Mouse (Mus musculus): ENCODE data around the gene P2rx3. TPM values are rescaled to one million over a fixed set of nuclear protein-coding genes. Genes with fewer than 3 reads are reported as not detected.

The P2rx3 gene
- polyA plus RNA-seq, 1 experiment from 2014 or later: 1.6 TPM

- H3K4me3 ChIP-seq (replicated peaks): no peak overlapping the region
- H3K9me3 ChIP-seq: no peaks in the 10 kb centered on the region
- H3K27ac ChIP-seq: no peak overlapping the region
- no peak for ATAC-seq (ENCODE audit: low FRiP score)
- 79% methylated on average over 5 of the region's 5 CpGs for WGBS
- H3K9ac ChIP-seq: no peak overlapping the region
- peaks cover 14% of the 10 kb centered on the region for H3K4me1 ChIP-seq
- H3K27me3 ChIP-seq: no peaks in the 10 kb centered on the region
- H3K4me2 ChIP-seq: no peak overlapping the region
- H3K36me3 ChIP-seq (replicated peaks): peaks cover 92% of the 10 kb centered on the region
Measured at GRCm38 (mm10) chr2:85056711-85057110, 19.4 kb upstream of the P2rx3 start.

DNA sequence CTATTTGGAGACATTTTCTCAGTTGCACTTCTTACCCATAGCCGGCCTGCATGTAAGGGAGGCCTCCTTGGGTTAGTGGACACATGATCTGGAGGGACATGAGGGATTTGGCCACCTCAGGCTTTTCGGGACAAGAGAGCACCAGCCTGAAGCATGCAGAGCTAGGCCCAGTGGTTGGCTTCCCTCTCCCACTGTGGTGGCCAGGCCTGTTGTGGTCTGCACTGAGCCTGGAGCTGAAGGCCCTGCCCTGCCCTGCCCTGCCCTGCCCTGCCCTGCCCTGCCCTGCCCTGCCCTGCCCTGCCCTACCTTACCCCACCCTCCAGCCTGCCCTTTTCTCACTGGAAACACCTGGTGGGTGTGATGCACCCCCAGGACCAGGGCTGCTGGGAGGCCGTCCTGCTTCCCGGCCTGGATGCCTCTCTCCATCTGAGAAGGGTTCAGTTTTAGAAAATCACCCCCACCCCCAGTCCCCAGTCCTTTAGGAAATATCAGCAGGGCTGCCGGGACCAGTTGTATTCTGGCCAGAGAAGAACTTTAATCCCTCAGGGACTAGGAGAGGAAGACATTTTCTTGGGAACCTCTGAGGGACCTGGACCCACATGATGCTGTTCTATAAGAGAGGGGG, 16.0 kb upstream of the P2rx3 start:
- H3K9ac ChIP-seq: no peak overlapping the region
- WGBS: 84% methylated on average over 5 of the region's 5 CpGs
- H3K36me3 ChIP-seq (replicated peaks): peaks cover 69% of the 10 kb centered on the region
- no peak for ATAC-seq (ENCODE audit: low FRiP score)
- H3K9me3 ChIP-seq: no peaks in the 10 kb centered on the region
- no peak overlapping the region for H3K27ac ChIP-seq
- no peak overlapping the region for H3K4me3 ChIP-seq (replicated peaks)
- no peak overlapping the region for H3K4me2 ChIP-seq
- no peaks in the 10 kb centered on the region for H3K27me3 ChIP-seq
- H3K4me1 ChIP-seq: peaks cover 27% of the 10 kb centered on the region

DNA sequence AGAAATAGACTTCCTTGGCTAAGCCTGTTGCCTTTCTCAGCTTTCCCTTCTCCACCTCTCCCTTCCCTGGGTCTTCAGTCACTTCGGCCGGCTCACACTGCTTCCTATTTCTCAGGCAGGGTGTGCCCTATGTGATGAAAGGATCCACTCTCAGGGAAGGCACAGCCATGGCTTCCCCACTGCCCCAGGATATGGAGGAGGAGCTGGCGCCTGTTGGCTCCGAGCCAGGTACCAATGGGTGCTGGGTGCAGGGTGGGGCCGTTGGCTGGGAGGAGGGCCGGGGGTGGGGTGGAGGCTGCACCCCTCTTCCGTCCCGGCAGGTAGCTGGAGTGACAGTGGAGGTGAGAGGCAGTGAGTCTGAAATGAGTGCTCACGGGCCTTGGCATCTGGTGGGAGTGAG, 13.5 kb upstream of the P2rx3 start:
- no peaks in the 10 kb centered on the region for H3K27me3 ChIP-seq
- H3K27ac ChIP-seq: peak overlapping the region; percentile 36; the same call in 1 of the 2 replicates
- peak overlapping the region; percentile 25 for H3K4me3 ChIP-seq (replicated peaks)
- peak overlapping the region; percentile 70 for H3K4me2 ChIP-seq
- no peak overlapping the region for H3K9ac ChIP-seq
- peaks cover 57% of the 10 kb centered on the region for H3K36me3 ChIP-seq (replicated peaks)
- peaks cover 37% of the 10 kb centered on the region for H3K4me1 ChIP-seq
- H3K9me3 ChIP-seq: no peaks in the 10 kb centered on the region
- WGBS: 54% methylated on average over 9 of the region's 9 CpGs
- ATAC-seq (ENCODE audit: low FRiP score): no peak

DNA sequence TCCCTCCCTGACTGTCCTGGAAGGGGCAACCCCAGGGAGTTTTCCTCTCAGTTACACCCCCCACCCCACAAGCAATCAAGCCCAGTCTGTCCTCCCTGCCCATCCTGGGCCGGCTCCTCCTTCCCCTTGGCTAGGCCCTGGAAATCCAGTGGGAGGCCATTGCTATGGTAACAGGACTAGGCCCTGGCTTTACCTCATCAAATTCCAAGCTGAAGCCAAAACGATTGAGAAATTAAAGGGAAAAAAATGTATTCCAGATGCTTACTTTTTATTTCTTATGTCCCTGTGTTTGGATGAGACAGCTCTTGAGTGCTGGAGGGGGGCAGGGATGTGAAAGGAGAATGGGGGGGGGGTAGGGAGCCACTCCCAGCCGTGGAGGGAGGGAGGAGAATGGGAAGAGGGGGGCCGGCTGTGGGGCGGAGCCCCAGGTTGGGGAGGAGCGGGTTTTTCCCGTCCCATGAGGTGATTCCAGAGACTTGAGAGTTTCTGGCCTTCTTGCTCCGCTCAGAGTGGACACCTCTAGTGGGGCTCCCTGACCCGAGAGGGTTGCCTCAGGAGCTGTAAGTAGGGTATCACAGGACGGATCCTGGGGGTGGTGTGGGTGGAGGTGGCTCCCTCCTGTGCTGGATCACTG, 12.9 kb upstream of the P2rx3 start:
- 11% methylated on average over 10 of the region's 10 CpGs for WGBS
- peak overlapping the region; percentile 25 for H3K4me3 ChIP-seq (replicated peaks)
- H3K4me1 ChIP-seq: peaks cover 37% of the 10 kb centered on the region
- 0 out of 2 replicates have a peak overlapping the region, but pooled peaks have one; percentile 29 for H3K9ac ChIP-seq
- H3K9me3 ChIP-seq: no peaks in the 10 kb centered on the region
- H3K27me3 ChIP-seq: no peaks in the 10 kb centered on the region
- peak overlapping the region; percentile 70 for H3K4me2 ChIP-seq
- peaks cover 57% of the 10 kb centered on the region for H3K36me3 ChIP-seq (replicated peaks)
- ATAC-seq (ENCODE audit: low FRiP score): peak; percentile 31; the same call in 1 of the 2 replicates
- H3K27ac ChIP-seq: peak overlapping the region; percentile 36; the same call in 1 of the 2 replicates

- no peak for ATAC-seq (ENCODE audit: low FRiP score)
- peaks cover 56% of the 10 kb centered on the region for H3K36me3 ChIP-seq (replicated peaks)
- no peaks in the 10 kb centered on the region for H3K9me3 ChIP-seq
- 69% methylated on average over 4 of the region's 4 CpGs for WGBS
- H3K4me3 ChIP-seq (replicated peaks): no peak overlapping the region
- H3K4me2 ChIP-seq: peak overlapping the region; percentile 70
- H3K27me3 ChIP-seq: no peaks in the 10 kb centered on the region
- H3K4me1 ChIP-seq: peaks cover 37% of the 10 kb centered on the region
- 0 out of 2 replicates have a peak overlapping the region, but pooled peaks have one; percentile 15 for H3K27ac ChIP-seq
- peak overlapping the region; percentile 76; the same call in 1 of the 2 replicates for H3K9ac ChIP-seq
Measured at GRCm38 (mm10) chr2:85049277-85049676, 12.0 kb upstream of the P2rx3 start.

DNA sequence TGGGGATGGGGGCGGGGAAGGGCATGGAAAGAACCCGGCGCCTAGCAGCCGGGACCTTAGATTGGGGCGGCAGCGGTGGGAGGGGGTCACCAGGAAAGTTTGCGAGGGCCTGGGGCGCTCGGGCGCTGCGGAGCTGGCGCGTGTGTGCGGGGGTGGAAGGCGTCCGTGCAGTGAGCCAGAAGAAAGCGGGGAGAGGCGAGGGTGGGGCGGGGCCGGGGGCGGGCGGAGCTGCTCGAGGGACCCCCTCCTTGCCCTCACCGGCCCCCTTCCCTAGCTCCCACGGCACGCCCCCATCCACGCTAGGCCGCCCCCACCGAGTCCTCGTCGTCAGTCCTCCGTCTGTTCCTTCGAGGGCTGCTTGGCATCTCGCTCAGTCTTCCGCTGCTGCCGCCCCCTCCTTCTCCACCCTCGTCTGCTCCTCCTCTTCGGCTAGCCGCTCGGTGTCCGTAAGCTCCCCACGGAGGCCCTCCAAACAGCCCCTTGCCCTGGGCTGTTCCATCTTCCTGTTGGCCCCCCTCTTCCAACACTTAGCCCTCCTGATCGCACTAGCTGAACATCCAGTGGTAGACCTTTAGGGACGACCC, 11.0 kb upstream of the P2rx3 start:
- peak overlapping the region; percentile 76 for H3K9ac ChIP-seq
- WGBS: under 1% methylated on average over 39 of the region's 44 CpGs
- H3K9me3 ChIP-seq: no peaks in the 10 kb centered on the region
- ATAC-seq (ENCODE audit: low FRiP score): peak; percentile 81
- peak overlapping the region; percentile 95 for H3K27ac ChIP-seq
- peak overlapping the region; percentile 73 for H3K4me3 ChIP-seq (replicated peaks)
- H3K36me3 ChIP-seq (replicated peaks): peaks cover 56% of the 10 kb centered on the region
- peaks cover 37% of the 10 kb centered on the region for H3K4me1 ChIP-seq
- peak overlapping the region; percentile 70 for H3K4me2 ChIP-seq
- H3K27me3 ChIP-seq: no peaks in the 10 kb centered on the region

DNA sequence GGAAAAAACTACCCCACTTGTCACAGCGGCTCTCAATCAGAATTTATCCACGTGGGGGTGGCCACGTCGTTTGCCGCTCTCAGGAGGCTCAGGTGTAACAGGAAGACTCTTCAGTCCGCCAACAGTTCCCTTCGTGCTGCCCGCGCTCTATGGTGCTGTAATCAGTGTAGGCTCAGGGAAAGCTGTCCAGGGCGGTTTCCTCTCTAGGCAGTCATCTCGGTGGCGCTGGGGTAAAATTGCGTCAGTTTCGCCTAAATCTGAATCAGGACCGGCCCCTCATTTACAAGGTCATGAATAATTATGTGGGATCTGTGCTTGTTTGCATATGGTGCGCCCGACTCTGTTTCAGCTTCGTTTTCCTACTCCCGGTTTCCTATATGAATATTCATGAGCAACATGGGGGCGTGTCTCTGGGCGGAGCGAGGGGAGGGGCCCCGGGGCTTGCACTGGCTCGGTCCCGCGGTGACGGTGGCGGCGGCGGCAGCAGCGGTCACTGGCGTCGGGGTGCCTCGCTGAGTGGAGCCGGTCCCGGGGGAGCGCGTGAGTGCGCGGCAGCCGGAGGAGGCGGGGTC, 10.4 kb upstream of the P2rx3 start, which contains the start of gene Tnks1bp1:
Tnks1bp1 (plus strand) TSS at position 427 of the 572 bp plus-strand sequence.
- peak within 1 kb of the TSS; percentile 76 for H3K9ac ChIP-seq
- peaks cover 56% of the 10 kb centered on the region for H3K36me3 ChIP-seq (replicated peaks)
- H3K4me1 ChIP-seq: peaks cover 37% of the 10 kb centered on the region
- H3K27ac ChIP-seq: peak within 1 kb of the TSS; percentile 95
- WGBS: 1% methylated on average over 42 of the region's 42 CpGs
- no peaks in the 10 kb centered on the region for H3K27me3 ChIP-seq
- H3K4me3 ChIP-seq (replicated peaks): peak within 1 kb of the TSS; percentile 73
- ATAC-seq (ENCODE audit: low FRiP score): peak; percentile 88
- no peaks in the 10 kb centered on the region for H3K9me3 ChIP-seq
- H3K4me2 ChIP-seq: peak within 1 kb of the TSS; percentile 70

GRCm38 (mm10) chr2:85047081-85047480, 9.8 kb upstream of the P2rx3 start:
- peaks cover 37% of the 10 kb centered on the region for H3K4me1 ChIP-seq
- H3K4me3 ChIP-seq (replicated peaks): peak overlapping the region; percentile 73
- H3K27ac ChIP-seq: peak overlapping the region; percentile 95
- no peak for ATAC-seq (ENCODE audit: low FRiP score)
- H3K4me2 ChIP-seq: peak overlapping the region; percentile 70
- H3K9ac ChIP-seq: peak overlapping the region; percentile 48
- H3K9me3 ChIP-seq: no peaks in the 10 kb centered on the region
- H3K27me3 ChIP-seq: no peaks in the 10 kb centered on the region
- H3K36me3 ChIP-seq (replicated peaks): peaks cover 56% of the 10 kb centered on the region
- 52% methylated on average over 10 of the region's 10 CpGs for WGBS

GRCm38 (mm10) chr2:85046222-85046621, 9.0 kb upstream of the P2rx3 start:
- ATAC-seq (ENCODE audit: low FRiP score): no peak
- WGBS: 68% methylated on average over 8 of the region's 8 CpGs
- no peak overlapping the region for H3K4me3 ChIP-seq (replicated peaks)
- no peak overlapping the region for H3K9ac ChIP-seq
- H3K9me3 ChIP-seq: no peaks in the 10 kb centered on the region
- no peak overlapping the region for H3K4me2 ChIP-seq
- no peaks in the 10 kb centered on the region for H3K27me3 ChIP-seq
- peaks cover 37% of the 10 kb centered on the region for H3K4me1 ChIP-seq
- H3K27ac ChIP-seq: no peak overlapping the region
- peaks cover 57% of the 10 kb centered on the region for H3K36me3 ChIP-seq (replicated peaks)

DNA sequence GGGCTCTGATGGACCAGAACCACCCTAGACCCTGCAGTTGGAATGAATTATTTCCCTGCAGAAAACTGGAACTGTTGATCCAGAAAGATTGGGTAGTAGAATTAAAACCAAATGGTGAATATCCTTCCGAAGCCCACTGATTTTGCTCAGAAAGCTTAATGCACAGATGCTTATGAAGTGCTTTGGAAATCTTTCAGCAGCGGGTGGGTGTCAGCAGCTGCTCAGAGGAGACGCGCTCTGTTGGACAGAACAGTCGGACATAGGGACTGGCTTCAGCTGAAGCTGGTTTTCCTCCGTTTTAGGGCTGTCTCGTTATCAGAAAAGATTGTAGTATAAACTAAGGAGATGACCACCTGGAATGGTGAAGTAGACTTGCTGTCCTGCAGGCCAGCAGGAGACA, 6.4 kb upstream of the P2rx3 start:
- H3K9ac ChIP-seq: no peak overlapping the region
- H3K4me1 ChIP-seq: peaks cover 13% of the 10 kb centered on the region
- H3K36me3 ChIP-seq (replicated peaks): peaks cover 78% of the 10 kb centered on the region
- H3K9me3 ChIP-seq: no peaks in the 10 kb centered on the region
- no peak overlapping the region for H3K4me2 ChIP-seq
- H3K27me3 ChIP-seq: no peaks in the 10 kb centered on the region
- 94% methylated on average over 7 of the region's 7 CpGs for WGBS
- ATAC-seq (ENCODE audit: low FRiP score): no peak
- H3K27ac ChIP-seq: no peak overlapping the region
- no peak overlapping the region for H3K4me3 ChIP-seq (replicated peaks)

DNA sequence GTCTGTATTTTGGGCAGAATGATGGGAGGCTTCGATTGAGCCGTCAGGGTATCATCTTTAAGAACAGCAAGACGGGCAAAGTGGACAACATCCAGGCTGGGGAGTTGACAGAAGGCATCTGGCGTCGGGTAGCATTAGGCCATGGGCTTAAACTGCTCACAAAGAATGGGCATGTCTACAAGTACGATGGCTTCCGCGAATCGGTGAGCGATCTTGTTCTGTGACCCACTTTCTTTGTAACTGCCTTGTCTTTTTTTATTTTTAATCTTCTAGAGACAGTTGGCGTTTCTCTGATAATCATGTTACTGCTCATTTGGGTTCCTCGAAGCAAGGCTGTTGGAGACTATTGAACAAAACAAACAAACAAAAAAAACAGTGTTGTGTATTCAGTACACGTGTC, 1.1 kb upstream of the P2rx3 start:
- Histone ChIP-seq H3K9ac (peak overlapping the region; percentile 92), H3K4me3 (replicated peaks) (peak overlapping the region; percentile 76), H3K27ac (no peak overlapping the region), H3K4me1 (peaks cover 18% of the 10 kb centered on the region), H3K9me3 (no peaks in the 10 kb centered on the region), H3K4me2 (peak overlapping the region; percentile 82), H3K36me3 (replicated peaks) (peaks cover 42% of the 10 kb centered on the region), H3K27me3 (no peaks in the 10 kb centered on the region; the same call in 1 of the 2 replicates)
- no peak for ATAC-seq (ENCODE audit: low FRiP score)
- 80% methylated on average over 13 of the region's 13 CpGs for WGBS

GRCm38 (mm10) chr2:85036507-85037046, 685 bp downstream of the P2rx3 start:
- peak; percentile 57 for ATAC-seq (ENCODE audit: low FRiP score)
- Histone ChIP-seq H3K27me3 (peaks cover 3% of the 10 kb centered on the region; the same call in 1 of the 2 replicates), H3K9ac (peak overlapping the region; percentile 92), H3K4me2 (peak overlapping the region; percentile 82), H3K4me1 (peaks cover 18% of the 10 kb centered on the region), H3K4me3 (replicated peaks) (peak overlapping the region; percentile 76), H3K9me3 (no peaks in the 10 kb centered on the region), H3K36me3 (replicated peaks) (peaks cover 24% of the 10 kb centered on the region), H3K27ac (peak overlapping the region; percentile 85; the same call in 1 of the 2 replicates)
- WGBS: 9% methylated on average over 11 of the region's 11 CpGs

All from forebrain, embryonic 12.5 days (tissue).